Mouse (Mus musculus): ENCODE data around the gene Ccdc177. TPM values are rescaled to one million over a fixed set of nuclear protein-coding genes. Genes with fewer than 3 reads are reported as not detected.

The Ccdc177 gene
- polyA plus RNA-seq, 1 experiment from 2014 or later: 0.13 TPM

- H3K4me1 ChIP-seq: peaks cover 13% of the 10 kb centered on the region
Observed at GRCm38 (mm10) chr12:80734526-80735470, 25.7 kb downstream of the Ccdc177 start.

GRCm38 (mm10) chr12:80730567-80730966 lies 29.9 kb downstream of the Ccdc177 start:
- Histone ChIP-seq H3K9ac (no peak overlapping the region), H3K4me3 (replicated peaks) (no peak overlapping the region), H3K27me3 (no peaks in the 10 kb centered on the region), H3K4me1 (no peaks in the 10 kb centered on the region), H3K27ac (replicated peaks) (no peak overlapping the region), H3K36me3 (no peaks in the 10 kb centered on the region), H3K4me2 (replicated peaks) (peak overlapping the region; percentile 10; the same call in 1 of the 2 replicates), H3K9me3 (replicated peaks) (no peaks in the 10 kb centered on the region)
- WGBS: 11% methylated on average over 9 of the region's 9 CpGs
- ATAC-seq (ENCODE audit: insufficient number of reproducible peaks, low FRiP score, low TSS enrichment, low read depth): peak; percentile 57; the same call in 1 of the 2 replicates

More at GRCm38 (mm10) chr12:80734526-80735470, 25.7 kb downstream of the Ccdc177 start:
- 56% methylated on average over 13 of the region's 13 CpGs for WGBS
- Histone ChIP-seq H3K9ac (no peak overlapping the region), H3K27ac (replicated peaks) (no peak overlapping the region), H3K4me2 (replicated peaks) (no peak overlapping the region), H3K9me3 (replicated peaks) (no peaks in the 10 kb centered on the region), H3K36me3 (no peaks in the 10 kb centered on the region), H3K4me3 (replicated peaks) (no peak overlapping the region), H3K27me3 (no peaks in the 10 kb centered on the region)
- ATAC-seq (ENCODE audit: insufficient number of reproducible peaks, low FRiP score, low TSS enrichment, low read depth): no peak

- Histone ChIP-seq H3K4me1 (no peaks in the 10 kb centered on the region), H3K36me3 (no peaks in the 10 kb centered on the region), H3K4me2 (replicated peaks) (no peak overlapping the region), H3K9ac (no peak overlapping the region), H3K27ac (replicated peaks) (no peak overlapping the region), H3K9me3 (replicated peaks) (no peaks in the 10 kb centered on the region), H3K4me3 (replicated peaks) (no peak overlapping the region), H3K27me3 (no peaks in the 10 kb centered on the region)
- no peak for ATAC-seq (ENCODE audit: insufficient number of reproducible peaks, low FRiP score, low TSS enrichment, low read depth)
- WGBS: 78% methylated on average over 12 of the region's 12 CpGs
Observed at GRCm38 (mm10) chr12:80729758-80730530, 30.5 kb downstream of the Ccdc177 start.

GRCm38 (mm10) chr12:80728814-80729213 lies 31.7 kb downstream of the Ccdc177 start:
- H3K4me3 ChIP-seq (replicated peaks): no peak overlapping the region
- H3K36me3 ChIP-seq: no peaks in the 10 kb centered on the region
- no peaks in the 10 kb centered on the region for H3K27me3 ChIP-seq
- 53% methylated on average over 2 of the region's 2 CpGs for WGBS
- no peak for ATAC-seq (ENCODE audit: insufficient number of reproducible peaks, low FRiP score, low TSS enrichment, low read depth)
- H3K4me2 ChIP-seq (replicated peaks): no peak overlapping the region
- no peaks in the 10 kb centered on the region for H3K9me3 ChIP-seq (replicated peaks)
- no peaks in the 10 kb centered on the region for H3K4me1 ChIP-seq
- H3K9ac ChIP-seq: no peak overlapping the region
- no peak overlapping the region for H3K27ac ChIP-seq (replicated peaks)

DNA sequence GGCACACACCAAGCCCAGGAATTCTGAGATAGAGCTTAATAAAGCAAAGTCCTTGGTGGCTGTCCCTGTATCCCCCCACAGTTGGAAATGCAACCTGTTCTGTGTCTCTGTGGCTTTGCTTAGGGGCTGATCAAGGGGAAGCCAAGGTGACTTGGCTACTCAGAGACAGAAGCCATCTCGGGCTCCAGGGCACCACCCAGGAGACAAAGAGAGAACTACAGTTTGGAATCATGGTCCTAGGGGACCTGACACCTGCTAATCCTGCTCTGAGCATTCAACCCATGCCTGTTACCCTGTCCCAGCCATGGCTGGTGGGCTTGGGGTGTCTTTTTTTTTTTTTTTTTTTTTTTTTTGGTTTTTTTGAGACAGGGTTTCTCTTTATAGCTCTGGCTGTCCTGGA lies 32.3 kb downstream of the Ccdc177 start:
- Histone ChIP-seq H3K9ac (no peak overlapping the region), H3K4me1 (no peaks in the 10 kb centered on the region), H3K4me3 (replicated peaks) (no peak overlapping the region), H3K27me3 (no peaks in the 10 kb centered on the region), H3K36me3 (no peaks in the 10 kb centered on the region), H3K27ac (replicated peaks) (no peak overlapping the region), H3K4me2 (replicated peaks) (no peak overlapping the region), H3K9me3 (replicated peaks) (no peaks in the 10 kb centered on the region)
- ATAC-seq (ENCODE audit: insufficient number of reproducible peaks, low FRiP score, low TSS enrichment, low read depth): no peak
- 31% methylated on average over 1 of the region's 1 CpGs for WGBS

GRCm38 (mm10) chr12:80724853-80725559 lies 35.5 kb downstream of the Ccdc177 start:
- ATAC-seq (ENCODE audit: insufficient number of reproducible peaks, low FRiP score, low TSS enrichment, low read depth): no peak
- H3K36me3 ChIP-seq: no peaks in the 10 kb centered on the region
- no peak overlapping the region for H3K4me3 ChIP-seq (replicated peaks)
- no peak overlapping the region for H3K4me2 ChIP-seq (replicated peaks)
- no peaks in the 10 kb centered on the region for H3K4me1 ChIP-seq
- WGBS: 27% methylated on average over 10 of the region's 10 CpGs
- no peaks in the 10 kb centered on the region for H3K27me3 ChIP-seq
- H3K9me3 ChIP-seq (replicated peaks): no peaks in the 10 kb centered on the region
- no peak overlapping the region for H3K27ac ChIP-seq (replicated peaks)
- H3K9ac ChIP-seq: no peak overlapping the region

- H3K9ac ChIP-seq: no peak overlapping the region
- 81% methylated on average over 15 of the region's 15 CpGs for WGBS
Observed at GRCm38 (mm10) chr12:80721458-80721857, 39.0 kb downstream of the Ccdc177 start.

DNA sequence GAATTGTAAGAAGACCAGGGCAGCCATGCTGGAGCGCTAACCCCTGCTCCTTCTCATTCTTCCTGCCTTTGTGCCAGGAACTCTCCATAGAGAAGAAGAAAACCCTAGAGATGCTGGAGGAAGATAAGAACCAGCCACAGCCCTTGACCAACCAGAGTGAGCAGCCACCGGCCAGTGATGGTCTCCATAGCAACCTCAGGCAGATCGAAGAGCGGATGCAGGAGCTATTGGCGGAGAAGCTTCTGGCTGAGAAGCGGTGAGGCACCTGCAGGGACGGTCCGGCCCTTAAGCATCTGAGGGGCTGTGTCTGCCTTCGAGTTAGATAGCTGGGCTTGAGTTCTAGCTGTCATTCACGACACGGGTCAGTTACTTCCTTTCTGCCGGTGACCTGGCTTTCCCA lies 40.0 kb downstream of the Ccdc177 start:
- no peaks in the 10 kb centered on the region for H3K9me3 ChIP-seq (replicated peaks)
- 83% methylated on average over 12 of the region's 12 CpGs for WGBS
- H3K36me3 ChIP-seq: no peaks in the 10 kb centered on the region
- ATAC-seq (ENCODE audit: insufficient number of reproducible peaks, low FRiP score, low TSS enrichment, low read depth): no peak
- no peak overlapping the region for H3K4me3 ChIP-seq (replicated peaks)
- no peak overlapping the region for H3K27ac ChIP-seq (replicated peaks)
- H3K4me2 ChIP-seq (replicated peaks): no peak overlapping the region
- H3K27me3 ChIP-seq: no peaks in the 10 kb centered on the region
- no peaks in the 10 kb centered on the region for H3K4me1 ChIP-seq
- H3K9ac ChIP-seq: no peak overlapping the region

More at GRCm38 (mm10) chr12:80721458-80721857, 39.0 kb downstream of the Ccdc177 start:
- Histone ChIP-seq H3K36me3 (no peaks in the 10 kb centered on the region), H3K9me3 (replicated peaks) (no peaks in the 10 kb centered on the region), H3K4me1 (no peaks in the 10 kb centered on the region), H3K4me3 (replicated peaks) (no peak overlapping the region), H3K27ac (replicated peaks) (no peak overlapping the region), H3K4me2 (replicated peaks) (no peak overlapping the region), H3K27me3 (no peaks in the 10 kb centered on the region)
- no peak for ATAC-seq (ENCODE audit: insufficient number of reproducible peaks, low FRiP score, low TSS enrichment, low read depth)

- Histone ChIP-seq H3K4me3 (replicated peaks) (no peak overlapping the region), H3K4me1 (no peaks in the 10 kb centered on the region), H3K36me3 (no peaks in the 10 kb centered on the region), H3K27me3 (no peaks in the 10 kb centered on the region), H3K27ac (replicated peaks) (no peak overlapping the region), H3K4me2 (replicated peaks) (no peak overlapping the region), H3K9me3 (replicated peaks) (no peaks in the 10 kb centered on the region), H3K9ac (no peak overlapping the region)
- WGBS: 55% methylated on average over 2 of the region's 2 CpGs
- no peak for ATAC-seq (ENCODE audit: insufficient number of reproducible peaks, low FRiP score, low TSS enrichment, low read depth)
Observed at GRCm38 (mm10) chr12:80719141-80719540, 41.3 kb downstream of the Ccdc177 start.

GRCm38 (mm10) chr12:80715915-80716314 lies 44.6 kb downstream of the Ccdc177 start:
- no peaks in the 10 kb centered on the region for H3K9me3 ChIP-seq (replicated peaks)
- no peak overlapping the region for H3K4me3 ChIP-seq (replicated peaks)
- H3K4me2 ChIP-seq (replicated peaks): no peak overlapping the region
- no peaks in the 10 kb centered on the region for H3K4me1 ChIP-seq
- no peak overlapping the region for H3K9ac ChIP-seq
- WGBS: 69% methylated on average over 6 of the region's 6 CpGs
- ATAC-seq (ENCODE audit: insufficient number of reproducible peaks, low FRiP score, low TSS enrichment, low read depth): no peak
- H3K27ac ChIP-seq (replicated peaks): no peak overlapping the region
- no peaks in the 10 kb centered on the region for H3K36me3 ChIP-seq
- H3K27me3 ChIP-seq: no peaks in the 10 kb centered on the region
